Mouse (Mus musculus) cerebellum, postnatal 4 days (tissue): ENCODE measurements around the gene Kcnk18.

ENCODE experiments used
- DNase-seq, 2 experiments: peaks; one replicate each; pipeline ENCODE4 v3.0.0; 2022; ENCODE audit warnings: low spot score in 2 of 2, mixed read lengths in 1 of 2

The Kcnk18 gene

DNA sequence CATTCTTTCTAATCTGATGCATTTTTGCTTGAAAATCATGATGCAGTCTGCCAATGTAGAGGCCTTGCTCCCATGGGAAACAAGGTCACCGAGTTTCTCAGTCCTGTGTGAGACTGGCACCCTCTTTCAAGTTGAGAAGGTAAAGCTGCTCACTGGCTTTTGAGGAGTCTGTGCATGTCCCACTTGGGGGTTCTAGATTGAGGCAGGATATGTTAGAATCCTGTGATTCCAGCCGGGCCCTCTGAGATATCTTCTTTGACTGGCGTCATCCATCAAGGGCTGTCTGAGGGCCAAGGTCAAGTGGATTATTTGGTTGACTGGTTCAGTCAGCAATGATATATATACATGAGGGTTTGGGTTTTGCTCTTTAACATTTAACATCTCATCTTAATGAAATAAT, 63.0 kb downstream of the Kcnk18 start:
- no peak for DNase-seq
